Mouse (Mus musculus) heart, postnatal 4 days (tissue): ENCODE measurements around the gene Fbxo22. TPM values are rescaled to one million over a fixed set of nuclear protein-coding genes. Genes with fewer than 3 reads are reported as not detected.

Experiments used
- total RNA-seq, 2 experiments: library from RNA; stranded (reverse); gene quantifications; 2 replicates each; pipeline ENCODE4 v1.2.3; 2021

Gene Fbxo22
- total RNA-seq, 2 experiments from 2014 or later, result 33.7 to 33.8 TPM

Other genes starting within 250 kb of the Fbxo22 start
- gene Chrna5, start 228.0 kb upstream of the Fbxo22 start, total RNA-seq, result not detected
- under 1 TPM; 0.07 to 0.12 TPM for gene Chrna3, start 182.4 kb upstream of the Fbxo22 start, total RNA-seq
- gene Chrnb4, start 160.1 kb upstream of the Fbxo22 start, total RNA-seq, result under 1 TPM in 1 of 2 experiments, not detected in 1; 0.09 TPM
- 10 to 100 TPM; 29.2 to 31.4 TPM for gene Ube2q2, start 60.1 kb upstream of the Fbxo22 start, total RNA-seq
- 1 to 10 TPM in 1 of 2 experiments, under 1 TPM in 1; 0.71 to 1.2 TPM for gene Nrg4, start 117.9 kb downstream of the Fbxo22 start, total RNA-seq
- under 1 TPM; 0.83 TPM for gene Tmem266, start 118.0 kb downstream of the Fbxo22 start, total RNA-seq